Mouse (Mus musculus): ENCODE data around the gene Tpi1. TPM values are rescaled to one million over a fixed set of nuclear protein-coding genes. Genes with fewer than 3 reads are reported as not detected.
A peak's percentile ranks its signal among the peaks of the same experiment; 100 is the strongest.

Tpi1 gene
- 329 and 343 TPM in 2 replicates for polyA plus RNA-seq (2015; fragmentation: Nextera tagmentation; extraction: Ambion mirVana)

DNA sequence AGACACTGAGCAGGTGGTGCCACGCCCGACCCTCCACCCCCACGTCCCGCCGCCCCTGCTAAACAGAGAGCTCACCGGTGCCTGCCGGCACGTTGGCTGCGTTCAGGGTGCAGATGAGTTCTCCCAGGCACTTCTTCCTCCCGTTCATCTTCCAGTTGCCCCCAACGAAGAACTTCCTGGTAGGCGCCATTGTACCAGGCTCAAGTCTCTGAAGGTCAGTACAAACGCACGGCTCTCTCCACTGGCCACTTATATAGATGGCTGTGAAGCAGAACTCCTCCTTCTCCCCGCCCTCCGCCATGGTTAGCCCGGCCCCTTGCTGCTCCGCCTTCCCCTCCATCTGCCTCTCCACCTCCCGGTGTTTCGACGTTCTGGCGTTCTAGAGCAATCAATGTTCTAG is at the start of gene Tpi1:
TSS of gene Tpi1 (minus strand) at position 364 of the 400 bp plus-strand sequence.
- peak; percentile 81 for ATAC-seq
- no peaks in the 10 kb centered on the region for H3K9me3 ChIP-seq
- under 1% methylated on average over 22 of the region's 22 CpGs for WGBS
- H3K4me3 ChIP-seq (replicated peaks) = peak within 1 kb of the TSS; percentile 63
- H3K36me3 ChIP-seq = peaks cover 56% of the 10 kb centered on the region
- peaks cover 48% of the 10 kb centered on the region for H3K4me1 ChIP-seq (replicated peaks)
- H3K27ac ChIP-seq = peak within 1 kb of the TSS; percentile 83
- H3K9ac ChIP-seq (replicated peaks) = peak within 1 kb of the TSS; percentile 80
- H3K27me3 ChIP-seq = no peaks in the 10 kb centered on the region
- peak within 1 kb of the TSS; percentile 88 for H3K4me2 ChIP-seq (replicated peaks)

DNA sequence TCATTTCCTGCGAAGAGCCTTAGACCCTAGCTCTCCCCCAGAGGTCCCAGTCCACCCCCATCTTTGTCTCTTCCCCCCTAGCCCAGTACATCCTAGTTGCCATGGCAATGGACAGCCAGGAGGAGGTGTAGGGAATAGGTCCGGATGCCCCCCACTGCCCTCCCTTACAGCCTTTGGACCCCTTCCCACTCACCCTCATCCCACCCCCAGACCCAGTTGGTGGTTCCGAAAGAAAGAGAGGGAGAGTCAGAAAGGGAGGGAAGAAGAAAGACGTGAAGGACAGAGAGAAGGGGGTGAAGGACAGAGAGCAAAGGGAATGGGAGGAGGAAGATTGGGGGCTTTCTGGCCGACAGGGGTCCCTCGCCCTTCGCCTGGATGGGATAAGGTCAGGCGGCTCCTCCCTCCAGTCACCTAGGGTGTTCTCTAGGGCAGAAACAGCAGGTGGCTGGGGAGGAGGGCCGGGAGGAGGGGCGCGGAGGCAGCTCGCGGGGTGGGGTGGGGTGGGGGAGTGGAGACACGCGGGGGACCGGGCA is 49.1 kb upstream of the Tpi1 start:
- Histone ChIP-seq H3K27me3 (0 out of 2 replicates have a peak, but pooled peaks cover 12% of the 10 kb centered on the region), H3K27ac (peak overlapping the region; percentile 92), H3K4me3 (replicated peaks) (peak overlapping the region; percentile 68), H3K36me3 (peaks cover 6% of the 10 kb centered on the region; the same call in 1 of the 2 replicates), H3K9ac (replicated peaks) (peak overlapping the region; percentile 86), H3K4me2 (replicated peaks) (peak overlapping the region; percentile 70), H3K9me3 (no peaks in the 10 kb centered on the region), H3K4me1 (replicated peaks) (peaks cover 75% of the 10 kb centered on the region)
- under 1% methylated on average over 16 of the region's 16 CpGs for WGBS
- ATAC-seq = peak; percentile 37

GRCm38 (mm10) chr6:124862406-124863124 is 48.5 kb upstream of the Tpi1 start:
- ATAC-seq = no peak; the same call in 1 of the 2 replicates

GRCm38 (mm10) chr6:124861802-124862201 is 47.7 kb upstream of the Tpi1 start:
- Histone ChIP-seq H3K9ac (replicated peaks) (peak overlapping the region; percentile 86), H3K27ac (peak overlapping the region; percentile 92)
- no peak for ATAC-seq

More at GRCm38 (mm10) chr6:124862406-124863124, 48.5 kb upstream of the Tpi1 start:
- peak overlapping the region; percentile 92 for H3K27ac ChIP-seq
- H3K4me2 ChIP-seq (replicated peaks) = peak overlapping the region; percentile 70
- 11% methylated on average over 8 of the region's 8 CpGs for WGBS
- H3K4me3 ChIP-seq (replicated peaks) = peak overlapping the region; percentile 68
- H3K9me3 ChIP-seq = no peaks in the 10 kb centered on the region
- peaks cover 6% of the 10 kb centered on the region; the same call in 1 of the 2 replicates for H3K36me3 ChIP-seq
- peak overlapping the region; percentile 86 for H3K9ac ChIP-seq (replicated peaks)
- 0 out of 2 replicates have a peak, but pooled peaks cover 12% of the 10 kb centered on the region for H3K27me3 ChIP-seq
- H3K4me1 ChIP-seq (replicated peaks) = peaks cover 81% of the 10 kb centered on the region

GRCm38 (mm10) chr6:124861266-124861665 is 47.2 kb upstream of the Tpi1 start:
- Histone ChIP-seq H3K4me2 (replicated peaks) (peak overlapping the region; percentile 70), H3K36me3 (peaks cover 6% of the 10 kb centered on the region; the same call in 1 of the 2 replicates), H3K27ac (peak overlapping the region; percentile 92), H3K4me3 (replicated peaks) (peak overlapping the region; percentile 68), H3K27me3 (0 out of 2 replicates have a peak, but pooled peaks cover 12% of the 10 kb centered on the region), H3K9me3 (no peaks in the 10 kb centered on the region), H3K4me1 (replicated peaks) (peaks cover 82% of the 10 kb centered on the region), H3K9ac (replicated peaks) (peak overlapping the region; percentile 86)
- WGBS = 79% methylated on average over 19 of the region's 19 CpGs
- no peak for ATAC-seq

More at GRCm38 (mm10) chr6:124861802-124862201, 47.7 kb upstream of the Tpi1 start:
- peak overlapping the region; percentile 70 for H3K4me2 ChIP-seq (replicated peaks)
- peaks cover 81% of the 10 kb centered on the region for H3K4me1 ChIP-seq (replicated peaks)
- WGBS = 37% methylated on average over 3 of the region's 3 CpGs
- peak overlapping the region; percentile 68 for H3K4me3 ChIP-seq (replicated peaks)
- H3K36me3 ChIP-seq = peaks cover 6% of the 10 kb centered on the region; the same call in 1 of the 2 replicates
- no peaks in the 10 kb centered on the region for H3K9me3 ChIP-seq
- 0 out of 2 replicates have a peak, but pooled peaks cover 12% of the 10 kb centered on the region for H3K27me3 ChIP-seq

DNA sequence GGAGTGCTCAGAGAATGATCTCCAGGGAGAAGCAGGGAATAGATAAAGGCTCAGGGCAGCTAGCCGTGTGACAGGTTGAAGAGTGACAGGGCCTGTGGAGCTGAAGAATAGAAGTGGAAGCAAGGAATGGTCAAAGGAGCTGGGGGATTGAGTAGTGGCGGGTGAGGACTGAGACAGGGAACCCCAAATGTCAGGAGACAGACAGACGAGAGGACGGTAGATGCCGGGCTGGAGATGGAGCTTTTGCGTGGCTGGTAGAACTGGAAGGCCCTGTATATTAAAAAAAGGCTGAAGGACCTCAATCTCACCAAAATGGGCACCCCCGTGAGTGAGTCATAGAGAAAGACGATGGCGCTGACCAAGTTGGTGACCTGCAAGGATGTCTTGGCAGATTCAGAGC is 46.4 kb upstream of the Tpi1 start:
- Histone ChIP-seq H3K4me2 (replicated peaks) (peak overlapping the region; percentile 70), H3K9me3 (no peaks in the 10 kb centered on the region), H3K27me3 (0 out of 2 replicates have a peak, but pooled peaks cover 12% of the 10 kb centered on the region), H3K36me3 (peaks cover 6% of the 10 kb centered on the region; the same call in 1 of the 2 replicates), H3K9ac (replicated peaks) (peak overlapping the region; percentile 86), H3K4me1 (replicated peaks) (peaks cover 82% of the 10 kb centered on the region), H3K4me3 (replicated peaks) (no peak overlapping the region), H3K27ac (peak overlapping the region; percentile 92)
- no peak for ATAC-seq
- WGBS = 75% methylated on average over 9 of the region's 9 CpGs

DNA sequence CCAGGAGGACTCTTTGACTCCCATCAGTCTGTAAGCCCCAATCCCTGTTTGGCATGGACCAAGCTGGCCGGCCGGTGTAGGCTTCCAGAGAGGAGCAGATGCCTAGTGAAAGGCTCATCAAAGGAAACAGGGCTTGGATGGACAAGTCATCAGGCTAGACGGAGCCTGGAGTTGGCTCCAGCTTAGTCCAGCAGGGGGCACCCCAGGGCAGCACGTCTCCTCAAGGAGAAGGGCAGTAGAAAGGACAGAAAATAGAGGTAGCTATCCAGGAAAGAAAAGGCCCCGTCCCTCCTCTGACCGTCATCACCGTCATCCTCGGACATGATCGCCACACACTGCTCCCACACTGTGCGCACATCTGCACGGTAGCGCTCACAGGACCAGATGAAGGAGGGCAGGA is 45.6 kb upstream of the Tpi1 start:
- Histone ChIP-seq H3K4me1 (replicated peaks) (peaks cover 75% of the 10 kb centered on the region), H3K36me3 (peaks cover 6% of the 10 kb centered on the region; the same call in 1 of the 2 replicates), H3K9ac (replicated peaks) (peak overlapping the region; percentile 86), H3K9me3 (no peaks in the 10 kb centered on the region), H3K27ac (peak overlapping the region; percentile 92), H3K4me2 (replicated peaks) (peak overlapping the region; percentile 70), H3K4me3 (replicated peaks) (peak overlapping the region; percentile 21), H3K27me3 (0 out of 2 replicates have a peak, but pooled peaks cover 12% of the 10 kb centered on the region)
- peak; percentile 7; the same call in 1 of the 2 replicates for ATAC-seq
- 7% methylated on average over 12 of the region's 12 CpGs for WGBS

GRCm38 (mm10) chr6:124858561-124859318 is 44.6 kb upstream of the Tpi1 start:
- Histone ChIP-seq H3K9me3 (no peaks in the 10 kb centered on the region), H3K4me3 (replicated peaks) (no peak overlapping the region), H3K9ac (replicated peaks) (peak overlapping the region; percentile 96), H3K4me1 (replicated peaks) (peaks cover 67% of the 10 kb centered on the region), H3K27ac (no peak overlapping the region; the same call in 1 of the 2 replicates), H3K27me3 (0 out of 2 replicates have a peak, but pooled peaks cover 12% of the 10 kb centered on the region), H3K4me2 (replicated peaks) (peak overlapping the region; percentile 81), H3K36me3 (peaks cover 7% of the 10 kb centered on the region; the same call in 1 of the 2 replicates)
- ATAC-seq = no peak
- 80% methylated on average over 26 of the region's 28 CpGs for WGBS

GRCm38 (mm10) chr6:124857840-124858530 is 43.9 kb upstream of the Tpi1 start:
- Histone ChIP-seq H3K36me3 (peaks cover 11% of the 10 kb centered on the region), H3K27ac (peak overlapping the region; percentile 98), H3K4me3 (replicated peaks) (peak overlapping the region; percentile 71), H3K9me3 (no peaks in the 10 kb centered on the region), H3K9ac (replicated peaks) (peak overlapping the region; percentile 96), H3K27me3 (0 out of 2 replicates have a peak, but pooled peaks cover 12% of the 10 kb centered on the region), H3K4me1 (replicated peaks) (peaks cover 64% of the 10 kb centered on the region), H3K4me2 (replicated peaks) (peak overlapping the region; percentile 81)
- no peak for ATAC-seq
- WGBS = 20% methylated on average over 26 of the region's 26 CpGs

DNA sequence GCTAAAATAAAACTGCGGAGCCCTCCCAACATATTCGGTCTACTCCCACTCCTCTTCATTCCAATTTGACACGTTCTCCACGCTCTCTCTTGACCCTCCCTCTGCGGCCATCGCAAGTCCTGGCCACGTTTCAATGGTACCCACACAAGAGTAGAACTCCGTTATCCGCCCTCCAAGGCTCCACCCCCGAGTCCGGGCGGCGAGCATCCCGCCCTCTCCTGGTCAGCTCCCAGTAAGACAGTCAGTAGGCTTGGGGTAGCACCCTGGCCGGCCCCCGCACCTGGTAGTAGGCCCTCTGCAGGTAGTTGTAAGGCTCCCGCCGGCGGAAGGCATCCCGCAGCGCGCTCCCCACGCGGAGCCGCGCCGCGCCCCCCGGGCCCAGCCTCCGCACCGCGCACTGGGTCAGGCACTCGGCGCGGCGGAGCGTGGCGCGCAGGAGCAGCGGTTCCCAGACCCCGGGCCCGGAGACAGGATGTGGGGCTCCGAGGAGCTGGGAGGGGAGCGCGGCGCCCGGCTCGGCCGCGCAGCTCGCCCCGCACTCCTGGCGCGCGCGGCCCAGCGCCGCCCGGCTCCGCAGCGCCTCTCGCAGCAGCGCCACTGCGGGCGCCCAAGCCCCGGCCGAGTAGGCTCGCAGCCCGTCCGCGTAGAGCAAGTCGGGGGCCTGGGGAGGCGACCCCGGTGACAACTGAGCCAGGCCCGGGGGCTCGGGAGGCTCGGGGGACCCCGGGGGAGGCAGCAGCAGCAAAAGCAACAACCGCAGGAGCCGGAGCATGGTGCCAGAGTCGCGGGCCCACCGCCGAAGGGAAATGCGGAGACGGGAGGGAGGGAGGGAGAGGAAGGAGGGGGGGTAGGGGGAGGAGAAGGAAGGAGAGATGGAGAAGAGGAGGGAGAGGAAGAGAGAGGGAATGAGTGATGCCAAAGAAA is 43.1 kb upstream of the Tpi1 start, which contains the start of gene P3h3:
TSS of gene P3h3 (minus strand) at position 837 of the 924 bp plus-strand sequence.
- ATAC-seq = peak; percentile 87
- peak within 1 kb of the TSS; percentile 81 for H3K4me2 ChIP-seq (replicated peaks)
- H3K9me3 ChIP-seq = no peaks in the 10 kb centered on the region
- peaks cover 14% of the 10 kb centered on the region for H3K36me3 ChIP-seq
- peak within 1 kb of the TSS; percentile 71 for H3K4me3 ChIP-seq (replicated peaks)
- H3K4me1 ChIP-seq (replicated peaks) = peaks cover 56% of the 10 kb centered on the region
- H3K27me3 ChIP-seq = 0 out of 2 replicates have a peak, but pooled peaks cover 12% of the 10 kb centered on the region
- H3K27ac ChIP-seq = peak within 1 kb of the TSS; percentile 98
- under 1% methylated on average over 78 of the region's 86 CpGs for WGBS
- H3K9ac ChIP-seq (replicated peaks) = peak within 1 kb of the TSS; percentile 96

Data from midbrain, embryonic 13.5 days (tissue).